Mouse (Mus musculus) CD4-positive, CD25-positive, alpha-beta regulatory T cell, adult 2 months (primary cell): ENCODE data around the gene Pappa2.
A peak's percentile ranks its signal among the peaks of the same experiment; 100 is the strongest.

Source experiments
- DNase-seq: peaks from one replicate; pipeline ENCODE4 v3.0.0-alpha.2; 2012; ENCODE audit warnings: low read depth, low spot score

Gene Pappa2

DNA sequence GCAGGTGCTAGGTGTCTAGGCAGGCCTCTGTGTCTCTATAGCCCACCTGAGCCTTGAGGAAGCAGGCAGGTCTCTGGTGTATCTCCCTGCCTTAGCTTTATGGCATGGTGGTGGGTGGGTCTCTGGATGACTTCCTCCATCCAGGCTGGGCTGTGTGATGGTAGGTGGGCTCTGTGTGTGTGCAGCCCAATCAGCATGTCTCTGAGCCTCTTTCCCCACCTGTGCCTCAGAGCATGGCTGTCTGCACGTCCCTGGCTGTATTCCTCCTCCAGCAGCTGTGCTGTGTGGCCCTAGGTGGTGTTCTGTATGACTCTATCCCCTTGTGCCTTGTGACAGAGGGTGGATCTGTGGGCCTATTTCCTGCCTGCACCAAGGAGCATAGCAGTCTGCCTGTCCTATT is at the start of gene Pappa2:
Gene Pappa2, minus strand, starts transcription at position 101 of the 400 bp plus-strand sequence.
- DNase-seq: no peak

DNA sequence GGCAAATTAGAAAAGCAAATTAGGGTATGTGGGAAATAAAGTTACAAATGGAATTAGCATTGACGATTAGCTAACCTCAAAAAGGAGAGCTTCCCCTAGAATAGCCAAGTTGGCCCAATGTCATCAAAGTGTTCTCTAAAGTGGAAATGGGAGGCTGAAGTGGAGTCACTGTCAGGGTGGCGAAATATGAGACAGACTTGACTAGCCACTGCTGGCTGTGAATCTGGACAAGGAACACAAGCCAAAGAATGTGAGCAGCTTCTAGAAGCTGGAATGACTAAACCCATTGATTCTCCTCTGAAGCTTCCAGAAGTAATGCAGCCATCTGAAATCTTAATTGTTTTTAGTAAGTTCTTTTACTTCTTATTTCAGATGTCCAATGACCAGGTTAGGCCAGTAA is 48.8 kb upstream of the Pappa2 start:
- no peak for DNase-seq

DNA sequence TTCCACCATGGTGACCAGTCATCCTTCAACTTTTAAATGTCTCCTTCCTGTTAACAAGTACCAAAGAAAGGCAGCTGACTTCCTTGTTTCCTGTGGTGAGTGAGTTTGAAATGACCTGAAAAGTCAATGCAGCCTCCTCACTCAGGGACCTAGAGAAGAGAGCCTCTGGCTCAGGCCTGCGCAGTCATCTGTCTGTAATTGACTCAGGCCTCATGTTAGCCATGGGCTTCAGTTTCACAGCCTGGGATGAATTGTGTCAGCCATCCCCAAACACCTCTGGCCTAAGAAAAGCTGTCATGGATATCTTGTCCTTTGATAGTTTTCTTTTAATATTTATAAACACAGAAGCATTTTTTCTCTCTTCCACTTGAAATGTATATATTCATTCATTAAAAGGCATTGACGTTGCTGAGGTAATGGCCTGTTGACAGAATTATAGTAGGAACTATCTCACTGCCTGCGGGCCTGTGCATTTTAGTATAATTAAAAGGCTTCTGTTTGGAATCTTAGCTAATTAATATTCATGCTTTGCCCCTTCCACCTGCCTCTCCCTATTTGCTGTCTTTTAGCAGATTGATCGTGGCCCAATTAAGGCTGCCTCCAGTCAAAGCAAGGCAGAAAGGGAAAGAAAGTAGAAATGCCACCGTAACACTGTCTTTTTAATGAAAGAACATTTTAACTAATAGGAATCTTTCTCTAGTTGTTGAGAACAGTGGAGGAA is 34.8 kb upstream of the Pappa2 start:
- DNase-seq: no peak

DNA sequence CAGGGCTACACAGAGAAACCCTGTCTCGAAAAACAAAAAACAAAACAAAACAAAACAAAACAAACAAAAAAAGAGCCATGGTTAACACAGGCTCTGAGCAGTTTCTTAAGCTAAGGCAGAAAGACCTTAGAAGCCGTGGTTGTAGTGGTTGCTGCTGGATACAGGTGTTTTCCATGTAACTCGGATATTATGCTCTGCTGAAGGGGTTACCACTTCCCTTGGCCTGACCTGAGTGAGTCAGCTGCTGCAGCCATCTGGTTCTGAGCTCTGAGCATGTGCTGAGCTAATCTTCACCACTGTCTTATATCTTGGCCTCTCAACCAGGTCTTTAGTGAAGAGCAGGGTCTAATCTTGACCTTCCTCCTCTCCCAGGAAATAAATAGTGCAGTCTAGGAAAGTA is 6.8 kb upstream of the Pappa2 start:
- no peak for DNase-seq

DNA sequence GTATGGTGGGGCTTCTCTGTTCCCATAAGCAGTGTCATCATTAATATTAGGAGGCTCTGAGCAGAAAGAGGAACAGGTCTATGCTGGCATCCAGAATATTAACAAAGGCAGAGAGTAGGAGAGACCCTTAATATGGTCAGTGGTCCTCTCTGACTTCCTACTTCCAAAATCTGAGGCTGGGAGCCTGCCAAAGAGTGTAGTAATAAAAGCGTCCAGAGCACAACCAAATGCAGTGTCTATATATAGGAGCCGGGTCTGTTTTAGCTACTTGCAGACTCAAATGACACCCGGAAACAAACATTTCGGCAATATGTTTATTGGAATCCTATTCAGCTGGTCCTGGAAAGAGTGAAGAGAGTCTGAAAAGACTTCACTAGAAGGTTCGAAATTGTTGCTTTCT is 17.9 kb downstream of the Pappa2 start:
- DNase-seq: no peak

DNA sequence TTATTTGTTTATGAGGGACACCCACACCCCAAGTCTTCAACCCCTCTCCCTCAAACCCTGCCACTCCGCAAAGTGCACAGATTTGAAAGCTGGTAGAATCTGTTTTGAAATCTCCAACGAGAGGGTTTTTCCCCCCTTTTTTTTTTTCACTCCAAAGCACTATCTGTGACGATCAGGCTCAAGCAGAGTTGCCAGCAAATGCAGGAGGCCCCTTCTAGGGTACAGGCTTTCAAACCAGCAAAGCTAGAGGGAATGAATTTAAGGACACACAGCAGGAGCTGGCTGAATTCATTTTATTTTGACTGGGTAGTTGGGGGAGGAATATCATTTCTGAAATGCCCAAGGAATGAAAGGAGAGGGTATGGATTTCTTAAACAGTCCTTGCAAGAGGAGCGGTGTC is 19.3 kb downstream of the Pappa2 start:
- no peak for DNase-seq

DNA sequence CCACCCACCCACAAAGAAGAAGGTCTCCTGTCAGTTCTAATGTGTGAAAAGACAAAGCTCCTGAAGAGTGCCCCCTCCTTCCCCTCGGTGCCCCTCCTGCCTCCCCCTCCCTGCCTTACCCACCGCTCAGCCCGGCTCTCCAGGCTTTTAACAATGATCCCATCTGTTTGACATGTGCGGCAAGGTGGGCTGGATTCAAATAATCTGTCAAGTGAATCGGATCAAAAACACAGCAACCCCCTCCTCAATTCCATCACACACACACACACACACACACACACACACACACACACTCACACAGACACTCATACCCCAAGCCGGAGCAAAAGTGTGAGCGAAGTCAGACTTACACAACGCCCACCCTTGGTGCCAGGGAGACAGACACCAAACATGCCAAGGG is 19.7 kb downstream of the Pappa2 start:
- DNase-seq: no peak

DNA sequence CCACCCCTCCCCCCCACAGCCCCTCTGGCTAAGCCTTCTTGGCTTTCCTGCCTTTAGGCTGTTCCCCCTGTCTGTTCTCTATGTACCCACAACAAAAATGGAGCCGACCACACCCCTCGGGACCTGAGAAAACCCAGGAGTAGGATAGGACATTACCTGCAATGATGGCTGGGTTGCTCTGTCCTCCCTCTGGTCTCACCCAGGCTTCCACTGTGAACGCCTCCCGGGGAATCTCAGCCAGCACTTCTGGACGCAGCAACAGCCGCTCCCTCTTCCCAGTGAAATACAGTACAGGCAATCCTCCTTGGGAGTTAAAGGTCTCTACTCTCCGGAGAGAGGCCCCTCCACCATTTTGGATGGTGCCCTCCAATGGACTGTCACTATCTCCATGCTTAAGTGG is 23.9 kb downstream of the Pappa2 start:
- DNase-seq: no peak

DNA sequence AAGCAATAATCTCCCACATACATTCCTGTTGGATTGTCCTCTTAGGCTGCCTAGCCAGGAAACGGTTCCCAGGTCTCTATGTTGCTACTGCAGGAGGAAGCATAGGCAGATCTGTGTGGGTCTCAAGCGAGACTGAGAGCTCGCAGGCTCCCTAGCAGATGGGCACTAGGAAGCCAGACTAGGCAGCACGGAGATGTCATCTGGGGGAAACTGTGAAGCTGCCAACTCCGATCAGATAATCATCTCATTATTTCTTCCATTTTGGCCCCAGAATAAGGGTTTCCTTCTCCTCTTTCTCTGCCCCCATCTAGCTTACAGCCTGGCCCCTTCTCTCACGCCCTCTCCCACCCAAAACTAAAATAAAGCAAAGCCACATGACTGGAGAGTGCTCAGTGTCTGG is 25.5 kb downstream of the Pappa2 start:
- DNase-seq: no peak

DNA sequence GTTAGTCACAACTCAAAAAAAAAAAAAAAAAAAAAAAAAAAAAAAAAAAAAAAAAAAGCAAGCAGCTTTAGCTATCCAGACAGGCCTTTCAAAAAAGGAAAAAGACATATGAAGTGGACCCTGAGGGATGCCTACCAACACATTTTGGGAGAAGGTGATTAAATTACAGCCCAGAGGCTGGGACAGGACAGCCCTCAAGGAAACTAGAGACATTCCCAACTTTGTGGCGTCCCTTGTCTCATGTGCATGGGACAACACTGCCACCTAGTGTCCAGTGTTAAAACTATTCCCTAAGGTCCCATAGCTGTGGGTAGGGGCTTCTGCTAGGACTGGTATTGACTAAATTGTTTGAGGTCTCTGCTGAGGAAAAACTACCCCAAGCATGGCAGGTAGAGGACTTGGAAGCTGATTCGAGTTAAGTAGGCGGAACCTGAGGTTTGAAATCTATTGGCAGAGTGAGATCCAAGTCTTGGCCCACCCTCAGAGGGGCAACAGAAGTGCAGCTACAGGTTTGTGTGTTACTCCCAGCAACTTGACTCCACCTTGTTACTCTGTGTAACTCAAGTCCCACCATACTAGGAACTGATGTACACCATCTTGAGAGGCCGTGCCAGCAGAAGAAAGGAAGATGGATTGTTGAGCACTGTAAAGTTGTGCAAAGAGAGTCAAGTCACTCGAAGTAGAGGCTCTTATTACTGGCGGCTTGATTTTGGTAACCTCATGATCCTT is 26.6 kb downstream of the Pappa2 start:
- DNase-seq: peak; percentile 60

DNA sequence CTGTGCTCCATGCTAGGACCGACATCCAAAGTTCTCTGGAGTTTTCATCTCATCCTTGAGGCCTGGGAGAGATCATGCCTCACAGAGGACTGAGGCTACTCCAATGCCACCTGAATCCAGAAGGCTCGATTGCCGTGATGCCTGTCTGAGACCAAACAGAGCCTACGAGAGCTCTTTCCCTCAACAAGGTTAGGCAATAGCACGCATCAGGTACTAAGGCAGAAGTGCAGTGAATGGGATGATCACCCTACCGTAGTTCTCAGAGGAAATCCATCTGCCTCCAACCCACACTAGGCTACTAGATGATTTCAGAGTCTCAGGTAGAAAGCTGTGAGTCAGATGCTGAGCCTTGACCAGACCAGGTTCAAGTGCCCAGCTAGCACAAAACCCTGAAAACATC is 31.2 kb downstream of the Pappa2 start:
- no peak for DNase-seq

DNA sequence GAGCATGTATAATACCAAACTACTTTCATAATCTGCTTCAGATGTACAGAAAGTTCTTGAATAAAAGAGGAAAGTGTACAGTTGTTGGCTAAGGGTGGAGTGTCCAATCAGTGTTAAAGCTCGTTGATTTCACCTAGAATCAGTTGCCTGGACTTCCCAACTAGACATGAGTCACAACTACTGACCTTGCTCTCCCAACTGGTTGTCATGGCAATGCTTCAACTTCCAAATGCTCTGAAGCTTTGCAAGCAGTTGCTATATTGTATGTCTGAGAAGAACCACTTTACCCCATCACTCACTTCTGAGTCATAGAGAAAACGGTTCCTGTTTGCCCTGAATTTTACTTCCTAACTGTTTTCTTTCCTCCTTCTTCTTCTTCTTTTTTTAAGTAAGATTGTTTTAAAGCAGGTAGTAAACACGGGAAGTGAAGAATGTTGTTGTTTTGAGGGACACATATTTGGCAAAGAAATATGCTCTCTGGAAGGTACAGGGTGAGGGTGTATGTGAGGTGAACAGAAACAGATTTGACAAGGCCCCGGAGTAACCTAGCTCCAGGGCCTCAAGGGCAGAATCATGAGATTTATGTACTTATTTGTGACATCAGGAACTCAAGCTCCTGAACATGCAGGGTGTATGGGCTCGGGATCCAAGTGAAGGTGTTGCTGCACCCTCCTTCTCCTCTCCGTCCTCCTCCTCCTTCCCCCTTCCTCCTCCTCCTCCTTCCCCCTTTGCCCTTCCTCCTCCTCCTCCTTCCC is 32.1 kb downstream of the Pappa2 start:
- DNase-seq: no peak

DNA sequence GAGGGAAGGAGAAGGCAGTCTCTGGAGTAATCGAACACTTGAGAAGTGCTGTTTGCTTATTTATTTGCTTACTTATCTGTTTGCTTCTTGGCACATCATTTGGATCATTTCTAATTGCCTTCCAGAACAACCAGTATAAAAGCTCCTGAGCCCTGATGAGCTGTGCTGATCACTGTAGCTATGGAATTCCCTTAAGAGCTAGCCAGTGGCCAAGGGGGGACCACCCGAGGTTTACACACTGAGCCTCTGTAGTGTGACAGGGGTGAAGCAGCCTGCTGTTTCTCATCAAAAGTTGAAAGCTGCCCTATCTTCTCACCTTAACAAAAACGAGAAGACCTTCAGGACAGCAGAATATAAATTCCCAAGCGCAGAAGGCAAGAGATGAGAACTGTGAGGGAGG is 35.4 kb downstream of the Pappa2 start:
- no peak for DNase-seq

DNA sequence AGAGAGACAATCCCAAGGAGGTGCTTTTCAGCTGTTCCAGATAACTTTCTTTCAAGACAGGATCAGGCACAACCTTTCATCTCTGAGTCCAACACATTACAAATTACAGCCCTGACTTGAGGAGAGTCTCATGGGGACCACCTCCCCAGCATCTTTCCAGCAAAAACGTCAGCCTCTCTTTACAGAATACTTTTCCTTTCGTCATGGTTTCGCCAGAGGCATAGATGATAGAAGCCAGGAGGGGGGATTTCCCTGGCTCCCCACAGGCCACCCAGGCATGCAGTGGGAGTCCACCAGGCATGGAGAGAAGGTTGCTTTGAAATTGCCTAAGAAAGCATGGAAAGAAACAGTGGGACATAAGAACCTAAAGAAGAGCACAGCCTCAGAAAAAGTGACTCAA is 37.4 kb downstream of the Pappa2 start:
- DNase-seq: no peak

DNA sequence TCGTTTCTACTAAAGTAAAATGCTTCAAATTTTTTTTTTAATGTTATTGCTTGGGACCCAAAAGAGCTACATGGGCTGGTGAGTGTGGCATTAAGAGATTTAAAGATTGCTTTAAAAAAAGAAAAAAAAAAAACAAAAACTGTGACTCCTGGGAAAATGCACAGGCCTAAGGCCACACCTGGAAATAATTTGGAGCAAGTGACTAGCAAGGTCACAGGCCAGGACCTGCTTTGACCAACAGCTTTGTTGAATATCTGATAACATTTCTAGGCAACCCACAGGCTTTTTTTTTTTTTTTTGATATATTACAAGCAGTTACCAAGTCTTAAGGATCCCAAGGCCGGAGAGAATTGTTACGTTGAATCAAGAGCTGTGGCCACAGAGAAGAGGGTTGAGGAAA is 39.3 kb downstream of the Pappa2 start:
- DNase-seq: no peak

DNA sequence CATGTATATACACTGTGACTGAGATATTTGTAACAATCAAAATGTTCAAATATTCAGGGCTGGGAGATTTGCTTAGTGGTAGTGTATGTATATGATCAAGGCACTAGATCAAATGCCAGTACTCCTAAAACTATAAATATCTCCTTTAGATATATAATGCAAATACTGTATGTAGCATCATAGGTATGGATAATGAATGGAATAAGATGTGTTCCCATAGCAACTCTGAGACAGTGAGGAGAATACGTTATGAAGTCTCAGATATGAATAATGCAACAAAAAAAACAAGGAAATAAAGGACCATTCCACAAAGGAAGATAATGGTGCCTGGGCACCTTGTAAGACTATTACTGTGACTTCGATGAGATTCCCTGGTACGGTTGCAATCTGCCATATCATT is 45.8 kb downstream of the Pappa2 start:
- DNase-seq: no peak

DNA sequence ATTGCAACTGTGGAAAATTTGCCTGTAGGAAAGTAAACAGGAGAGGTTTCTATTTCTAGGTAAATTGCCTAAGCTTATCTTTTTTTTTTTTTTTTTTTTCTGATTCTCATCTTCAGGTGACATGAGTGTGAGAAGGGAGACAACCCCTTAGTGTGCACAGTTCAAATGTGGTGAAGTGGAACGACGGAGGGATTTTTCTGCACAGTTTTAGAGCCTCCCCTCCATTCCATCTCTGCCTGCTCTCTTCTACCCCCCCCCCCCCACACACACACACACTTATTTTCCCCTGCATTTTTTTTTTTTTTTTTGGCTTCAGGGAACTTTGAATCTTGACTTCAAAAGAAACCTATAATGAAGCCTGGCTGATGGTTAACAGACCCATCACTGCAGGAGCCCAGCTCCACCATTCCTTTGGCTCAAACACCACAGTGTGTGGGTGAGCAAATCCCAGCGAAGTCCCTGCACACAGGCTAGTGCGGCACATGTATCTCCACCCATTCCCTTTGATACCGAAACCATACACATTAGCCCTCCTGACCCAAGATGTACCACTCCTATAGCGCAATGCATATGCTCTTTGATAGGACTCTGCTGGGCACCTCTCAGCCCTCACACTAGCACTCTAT is 49.0 kb downstream of the Pappa2 start:
- no peak for DNase-seq

DNA sequence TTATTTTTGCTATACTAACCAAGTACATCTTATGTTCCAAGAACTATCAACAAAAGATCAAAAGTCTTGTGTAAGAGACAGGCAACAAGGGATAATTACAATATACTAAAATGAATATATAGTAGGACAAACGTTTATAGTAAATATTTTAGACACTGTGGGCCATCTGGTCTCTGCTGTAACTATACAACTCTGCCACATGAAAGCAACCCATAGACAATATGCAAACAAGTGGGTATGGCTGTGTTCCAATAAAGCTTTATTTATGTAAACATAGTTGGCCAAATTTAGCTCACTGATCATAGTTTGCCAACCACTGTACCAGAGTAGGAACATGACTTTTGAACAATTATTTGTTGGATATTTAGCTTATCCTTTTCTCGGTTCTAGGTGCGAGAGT is 50.9 kb downstream of the Pappa2 start:
- no peak for DNase-seq

DNA sequence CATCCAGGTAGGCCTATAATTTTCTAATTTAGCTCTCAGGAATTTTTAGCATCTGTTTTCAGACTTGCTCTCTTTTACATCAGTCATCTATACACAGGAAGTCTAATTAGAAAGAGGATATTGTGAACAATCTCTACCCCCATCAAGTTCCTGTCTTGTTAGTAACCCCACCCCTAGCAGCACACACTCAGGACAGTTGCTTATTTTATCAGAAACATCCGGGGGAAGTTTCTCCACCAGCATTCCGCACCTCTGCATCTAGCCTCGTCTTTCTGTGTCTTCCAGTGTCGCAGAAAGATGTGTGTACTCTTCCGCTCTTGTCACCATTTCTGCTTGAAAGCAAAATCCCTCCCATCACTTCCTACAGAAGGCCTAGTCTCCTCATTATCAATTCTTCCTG is 59.8 kb downstream of the Pappa2 start:
- no peak for DNase-seq

DNA sequence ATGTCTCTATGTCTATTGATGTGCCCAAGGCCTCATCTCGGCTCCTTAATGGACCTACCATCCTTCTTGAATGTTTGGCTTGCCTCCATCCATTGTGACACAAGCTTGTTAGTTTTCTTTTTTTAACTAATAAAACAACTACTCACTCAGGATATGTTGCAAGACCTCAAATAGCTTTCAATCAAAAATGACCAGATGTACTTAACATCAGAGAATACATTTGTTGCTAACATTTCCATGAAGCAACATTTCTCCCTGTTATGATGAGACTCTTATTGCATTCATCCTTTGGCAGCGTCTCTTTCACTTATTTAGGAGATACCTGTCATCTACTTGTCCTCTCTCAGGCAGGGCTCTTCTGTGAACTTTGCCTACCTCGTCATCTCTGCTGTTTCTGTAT is 61.4 kb downstream of the Pappa2 start:
- DNase-seq: no peak

DNA sequence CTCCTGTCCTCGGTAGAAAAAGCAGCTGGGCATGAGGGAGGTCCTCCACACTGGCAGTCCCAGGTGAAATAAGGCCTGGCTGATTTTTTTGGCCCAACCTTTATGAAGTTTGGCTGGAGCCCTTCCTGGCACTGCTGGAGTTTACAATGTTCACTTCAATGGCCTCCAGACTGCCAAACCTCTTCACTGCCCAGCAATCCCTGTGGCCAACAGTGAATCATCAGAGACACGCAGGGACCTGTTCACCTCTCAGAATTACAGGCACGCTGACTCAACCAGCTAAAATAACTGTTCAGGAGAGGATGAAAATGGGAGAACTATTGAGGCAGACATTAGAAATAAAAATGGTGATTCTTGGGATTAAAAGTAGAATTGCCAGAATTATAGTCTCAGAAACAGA is 63.2 kb downstream of the Pappa2 start:
- no peak for DNase-seq

DNA sequence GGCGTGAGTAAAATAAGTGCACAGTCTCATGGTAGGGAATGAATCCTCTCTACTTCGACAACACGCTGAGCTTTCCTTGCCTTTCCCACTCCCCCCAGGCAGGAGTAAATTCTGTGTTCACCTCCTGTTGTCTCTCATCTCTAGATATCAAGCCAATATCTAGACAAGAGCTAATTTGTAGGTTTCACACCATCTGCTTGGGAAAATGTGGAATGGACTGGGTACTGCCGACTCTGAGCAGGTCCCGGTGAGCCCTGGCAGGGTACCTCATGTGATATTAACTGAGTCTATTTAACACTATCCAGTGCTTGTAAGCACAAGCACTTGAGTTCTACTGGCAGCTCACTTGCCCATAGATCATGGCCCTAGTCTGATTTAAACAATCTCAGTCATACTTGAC is 64.7 kb downstream of the Pappa2 start:
- DNase-seq: no peak
